Mouse (Mus musculus): ENCODE results near the gene Bsg. TPM values are rescaled to one million over a fixed set of nuclear protein-coding genes. Genes with fewer than 3 reads are reported as not detected.
"Not testable (repeated sequence)": the region's sequence is repeated elsewhere in the genome, so short reads cannot be mapped to it uniquely, and the experiment has no call there.

Gene Bsg
- polyA plus RNA-seq, 2 experiments, result 579 to 809 TPM

GRCm38 (mm10) chr10:79754856-79755516, 50.7 kb downstream of the Bsg start, which contains the start of gene Fgf22:
TSS of gene Fgf22 (plus strand) at chr10:79755076.
- Histone ChIP-seq H3K4me3 (ENCODE audit: insufficient read depth in 1 of 2, low read depth in 2 of 2, low read length in 2 of 2) (no peak within 1 kb of the TSS), H3K4me2 (ENCODE audit: low read depth) (peak within 1 kb of the TSS; percentile 35), H3K27me3 (ENCODE audit: control insufficient read depth, insufficient read depth, low read length) (no peaks in the 10 kb centered on the region), H3K4me1 (replicated peaks; ENCODE audit: control insufficient read depth in 2 of 2, insufficient read depth in 2 of 2, low read length in 1 of 2) (peaks cover 0 to 2% of the 10 kb centered on the region in 2 experiments; a peak in 1 of 4 replicates), H3K9me3 (ENCODE audit: control insufficient read depth, low read length) (no peaks in the 10 kb centered on the region), H3K36me3 (replicated peaks; ENCODE audit: control insufficient read depth, insufficient read depth, low read depth) (peaks cover 11% of the 10 kb centered on the region), H3K27ac (no peak within 1 kb of the TSS), H3K9ac (replicated peaks) (no peak within 1 kb of the TSS)
- peak in 2 of 3 experiments; percentile 36 to 43 for DNase-seq (ENCODE audit: low read depth in 3 of 3, low spot score in 3 of 3)
- TF ChIP-seq EP300 (IDR thresholded peaks at IDR 0.05; ENCODE audit: low read depth) (no peak), CTCF (IDR thresholded peaks at IDR 0.05; ENCODE audit: low read depth) (no peak)
- WGBS (ENCODE audit: insufficient replicate concordance), result 5% methylated on average over 36 of the region's 36 CpGs
- peak; percentile 77 for ATAC-seq (ENCODE audit: insufficient read depth)

- no peak for ATAC-seq (ENCODE audit: insufficient read depth)
- no peak for TF ChIP-seq CTCF (IDR thresholded peaks at IDR 0.05; ENCODE audit: low read depth)
- no peak for TF ChIP-seq EP300 (IDR thresholded peaks at IDR 0.05; ENCODE audit: low read depth)
- 70% methylated on average over 3 of the region's 3 CpGs for WGBS (ENCODE audit: insufficient replicate concordance)
- no peak for DNase-seq (ENCODE audit: low read depth in 3 of 3, low spot score in 3 of 3)
- Histone ChIP-seq H3K4me2 (ENCODE audit: low read depth) (no peak overlapping the region), H3K4me3 (ENCODE audit: insufficient read depth in 1 of 2, low read depth in 2 of 2, low read length in 2 of 2) (no peak overlapping the region), H3K27me3 (ENCODE audit: control insufficient read depth, insufficient read depth, low read length) (no peaks in the 10 kb centered on the region), H3K4me1 (replicated peaks; ENCODE audit: control insufficient read depth in 2 of 2, insufficient read depth in 2 of 2, low read length in 1 of 2) (peaks cover 0 to 2% of the 10 kb centered on the region in 2 experiments; a peak in 1 of 4 replicates), H3K9me3 (ENCODE audit: control insufficient read depth, low read length) (no peaks in the 10 kb centered on the region), H3K27ac (no peak overlapping the region), H3K36me3 (replicated peaks; ENCODE audit: control insufficient read depth, insufficient read depth, low read depth) (peaks cover 17% of the 10 kb centered on the region), H3K9ac (replicated peaks) (no peak overlapping the region)
Observed at GRCm38 (mm10) chr10:79755854-79756253, 51.6 kb downstream of the Bsg start.

- WGBS (ENCODE audit: insufficient replicate concordance), result 82% methylated on average over 24 of the region's 24 CpGs
- Histone ChIP-seq H3K36me3 (replicated peaks; ENCODE audit: control insufficient read depth, insufficient read depth, low read depth) (peaks cover 25% of the 10 kb centered on the region), H3K27me3 (ENCODE audit: control insufficient read depth, insufficient read depth, low read length) (no peaks in the 10 kb centered on the region), H3K9ac (replicated peaks) (no peak overlapping the region), H3K4me3 (ENCODE audit: insufficient read depth in 1 of 2, low read depth in 2 of 2, low read length in 2 of 2) (no peak overlapping the region), H3K4me1 (replicated peaks; ENCODE audit: control insufficient read depth in 2 of 2, insufficient read depth in 2 of 2, low read length in 1 of 2) (peaks cover 0 to 2% of the 10 kb centered on the region in 2 experiments; a peak in 1 of 4 replicates), H3K27ac (no peak overlapping the region), H3K9me3 (ENCODE audit: control insufficient read depth, low read length) (no peaks in the 10 kb centered on the region), H3K4me2 (ENCODE audit: low read depth) (no peak overlapping the region)
- ATAC-seq (ENCODE audit: insufficient read depth) (no peak), DNase-seq (ENCODE audit: low read depth in 3 of 3, low spot score in 3 of 3) (no peak)
- TF ChIP-seq CTCF (IDR thresholded peaks at IDR 0.05; ENCODE audit: low read depth), result no peak
- TF ChIP-seq EP300 (IDR thresholded peaks at IDR 0.05; ENCODE audit: low read depth), result no peak
Observed at GRCm38 (mm10) chr10:79756660-79757059, 52.4 kb downstream of the Bsg start.

- not testable (repeated sequence) for H3K9ac ChIP-seq (replicated peaks); H3K4me2 ChIP-seq (ENCODE audit: low read depth); H3K27me3 ChIP-seq (ENCODE audit: control insufficient read depth, insufficient read depth, low read length); ATAC-seq (ENCODE audit: insufficient read depth); DNase-seq (ENCODE audit: low read depth in 3 of 3, low spot score in 3 of 3); H3K4me1 ChIP-seq (replicated peaks; ENCODE audit: control insufficient read depth in 2 of 2, insufficient read depth in 2 of 2, low read length in 1 of 2); H3K9me3 ChIP-seq (ENCODE audit: control insufficient read depth, low read length); H3K27ac ChIP-seq; H3K4me3 ChIP-seq (ENCODE audit: insufficient read depth in 1 of 2, low read depth in 2 of 2, low read length in 2 of 2)
- peaks cover 31% of the 10 kb centered on the region for H3K36me3 ChIP-seq (replicated peaks; ENCODE audit: control insufficient read depth, insufficient read depth, low read depth)
- 68% methylated on average over 1 of the region's 1 CpGs for WGBS (ENCODE audit: insufficient replicate concordance)
Observed at GRCm38 (mm10) chr10:79759675-79760074, 55.4 kb downstream of the Bsg start.

GRCm38 (mm10) chr10:79760603-79761143, 56.4 kb downstream of the Bsg start:
- Histone ChIP-seq H3K27me3 (ENCODE audit: control insufficient read depth, insufficient read depth, low read length) (no peaks in the 10 kb centered on the region), H3K4me1 (replicated peaks; ENCODE audit: control insufficient read depth in 2 of 2, insufficient read depth in 2 of 2, low read length in 1 of 2) (peaks cover 4 to 5% of the 10 kb centered on the region in 2 experiments; a peak in 3 of 4 replicates), H3K27ac (no peak overlapping the region), H3K4me3 (ENCODE audit: insufficient read depth in 1 of 2, low read depth in 2 of 2, low read length in 2 of 2) (no peak overlapping the region), H3K9ac (replicated peaks) (no peak overlapping the region), H3K4me2 (ENCODE audit: low read depth) (no peak overlapping the region), H3K36me3 (replicated peaks; ENCODE audit: control insufficient read depth, insufficient read depth, low read depth) (peaks cover 31% of the 10 kb centered on the region), H3K9me3 (ENCODE audit: control insufficient read depth, low read length) (no peaks in the 10 kb centered on the region)
- no peak for DNase-seq (ENCODE audit: low read depth in 3 of 3, low spot score in 3 of 3)
- TF ChIP-seq EP300 (IDR thresholded peaks at IDR 0.05; ENCODE audit: low read depth) (no peak), CTCF (IDR thresholded peaks at IDR 0.05; ENCODE audit: low read depth) (no peak)
- 86% methylated on average over 11 of the region's 11 CpGs for WGBS (ENCODE audit: insufficient replicate concordance)
- no peak for ATAC-seq (ENCODE audit: insufficient read depth)

Other genes starting within 250 kb of the Bsg start
- not detected in 2 replicates for gene Vmn2r83, start 235.8 kb upstream of the Bsg start, polyA plus RNA-seq (2012; rRNA removed)
- not detected in 2 replicates for gene Vmn2r83, start 235.8 kb upstream of the Bsg start, polyA plus RNA-seq (2014; fragmentation: Nextera tagmentation; extraction: Ambion mirVana)
- 10.0 and 11.3 TPM in 2 replicates for gene Plpp2, start 170.7 kb upstream of the Bsg start, polyA plus RNA-seq (2012; rRNA removed)
- gene Plpp2, start 170.7 kb upstream of the Bsg start, polyA plus RNA-seq (2014; fragmentation: Nextera tagmentation; extraction: Ambion mirVana), result 19.0 and 20.7 TPM in 2 replicates
- gene Mier2, start 149.3 kb upstream of the Bsg start, polyA plus RNA-seq (2012; rRNA removed), result 16.4 and 19.6 TPM in 2 replicates
- 5.2 and 7.6 TPM in 2 replicates for gene Mier2, start 149.3 kb upstream of the Bsg start, polyA plus RNA-seq (2014; fragmentation: Nextera tagmentation; extraction: Ambion mirVana)
- not detected in 2 replicates for gene Theg, start 117.2 kb upstream of the Bsg start, polyA plus RNA-seq (2012; rRNA removed)
- gene Theg, start 117.2 kb upstream of the Bsg start, polyA plus RNA-seq (2014; fragmentation: Nextera tagmentation; extraction: Ambion mirVana), result not detected in 2 replicates
- 0.01 and 0.03 TPM in 2 replicates for gene C2cd4c, start 90.5 kb upstream of the Bsg start, polyA plus RNA-seq (2012; rRNA removed)
- gene C2cd4c, start 90.5 kb upstream of the Bsg start, polyA plus RNA-seq (2014; fragmentation: Nextera tagmentation; extraction: Ambion mirVana), result not detected in 2 replicates
- 0.17 TPM in 2 replicates for gene Shc2, start 66.6 kb upstream of the Bsg start, polyA plus RNA-seq (2012; rRNA removed)
- 0.05 TPM in 1 of 2 replicates, not detected in the other for gene Shc2, start 66.6 kb upstream of the Bsg start, polyA plus RNA-seq (2014; fragmentation: Nextera tagmentation; extraction: Ambion mirVana)
- gene Odf3l2, start 58.8 kb upstream of the Bsg start, polyA plus RNA-seq (2012; rRNA removed), result not detected in 2 replicates
- gene Odf3l2, start 58.8 kb upstream of the Bsg start, polyA plus RNA-seq (2014; fragmentation: Nextera tagmentation; extraction: Ambion mirVana), result not detected in 2 replicates
- gene Madcam1, start 39.9 kb upstream of the Bsg start, polyA plus RNA-seq (2012; rRNA removed), result 0.05 and 0.10 TPM in 2 replicates
- gene Madcam1, start 39.9 kb upstream of the Bsg start, polyA plus RNA-seq (2014; fragmentation: Nextera tagmentation; extraction: Ambion mirVana), result 0.20 and 0.45 TPM in 2 replicates
- 14.3 and 18.7 TPM in 2 replicates for gene Tpgs1, start 35.1 kb upstream of the Bsg start, polyA plus RNA-seq (2012; rRNA removed)
- gene Tpgs1, start 35.1 kb upstream of the Bsg start, polyA plus RNA-seq (2014; fragmentation: Nextera tagmentation; extraction: Ambion mirVana), result 24.5 and 25.7 TPM in 2 replicates
- gene Cdc34, start 22.3 kb upstream of the Bsg start, polyA plus RNA-seq (2012; rRNA removed), result 106 and 127 TPM in 2 replicates
- 115 and 124 TPM in 2 replicates for gene Cdc34, start 22.3 kb upstream of the Bsg start, polyA plus RNA-seq (2014; fragmentation: Nextera tagmentation; extraction: Ambion mirVana)
- gene Gzmm, start 15.5 kb upstream of the Bsg start, polyA plus RNA-seq (2012; rRNA removed), result 0.13 TPM in 2 replicates
- gene Gzmm, start 15.5 kb upstream of the Bsg start, polyA plus RNA-seq (2014; fragmentation: Nextera tagmentation; extraction: Ambion mirVana), result not detected in 2 replicates
- 0.09 and 0.17 TPM in 2 replicates for gene Hcn2, start 12.1 kb downstream of the Bsg start, polyA plus RNA-seq (2012; rRNA removed)
- not detected in 2 replicates for gene Hcn2, start 12.1 kb downstream of the Bsg start, polyA plus RNA-seq (2014; fragmentation: Nextera tagmentation; extraction: Ambion mirVana)
- gene Polrmt, start 42.1 kb downstream of the Bsg start, polyA plus RNA-seq (2012; rRNA removed), result 17.4 and 17.9 TPM in 2 replicates
- 10.1 and 13.3 TPM in 2 replicates for gene Polrmt, start 42.1 kb downstream of the Bsg start, polyA plus RNA-seq (2014; fragmentation: Nextera tagmentation; extraction: Ambion mirVana)
- not detected in 2 replicates for gene Fgf22, start 50.6 kb downstream of the Bsg start, polyA plus RNA-seq (2012; rRNA removed)
- not detected in 2 replicates for gene Fgf22, start 50.6 kb downstream of the Bsg start, polyA plus RNA-seq (2014; fragmentation: Nextera tagmentation; extraction: Ambion mirVana)
- gene Rnf126, start 62.5 kb downstream of the Bsg start, polyA plus RNA-seq (2012; rRNA removed), result 46.4 and 51.3 TPM in 2 replicates
- gene Rnf126, start 62.5 kb downstream of the Bsg start, polyA plus RNA-seq (2014; fragmentation: Nextera tagmentation; extraction: Ambion mirVana), result 27.7 and 33.7 TPM in 2 replicates
- gene Fstl3, start 72.8 kb downstream of the Bsg start, polyA plus RNA-seq (2012; rRNA removed), result 0.54 and 0.56 TPM in 2 replicates
- gene Fstl3, start 72.8 kb downstream of the Bsg start, polyA plus RNA-seq (2014; fragmentation: Nextera tagmentation; extraction: Ambion mirVana), result 0.18 and 0.23 TPM in 2 replicates
- 1.6 TPM in 2 replicates for gene Prss57, start 86.5 kb downstream of the Bsg start, polyA plus RNA-seq (2012; rRNA removed)
- gene Prss57, start 86.5 kb downstream of the Bsg start, polyA plus RNA-seq (2014; fragmentation: Nextera tagmentation; extraction: Ambion mirVana), result 3.2 and 4.9 TPM in 2 replicates
- gene Palm, start 89.1 kb downstream of the Bsg start, polyA plus RNA-seq (2012; rRNA removed), result 3.4 and 3.5 TPM in 2 replicates
- 4.0 and 4.1 TPM in 2 replicates for gene Palm, start 89.1 kb downstream of the Bsg start, polyA plus RNA-seq (2014; fragmentation: Nextera tagmentation; extraction: Ambion mirVana)
- 0.13 and 0.18 TPM in 2 replicates for gene Misp, start 116.5 kb downstream of the Bsg start, polyA plus RNA-seq (2012; rRNA removed)
- 0.41 TPM in 1 of 2 replicates, not detected in the other for gene Misp, start 116.5 kb downstream of the Bsg start, polyA plus RNA-seq (2014; fragmentation: Nextera tagmentation; extraction: Ambion mirVana)
- 118 and 126 TPM in 2 replicates for gene Ptbp1, start 149.9 kb downstream of the Bsg start, polyA plus RNA-seq (2012; rRNA removed)
- 84.5 and 99.8 TPM in 2 replicates for gene Ptbp1, start 149.9 kb downstream of the Bsg start, polyA plus RNA-seq (2014; fragmentation: Nextera tagmentation; extraction: Ambion mirVana)
- gene Prtn3, start 170.0 kb downstream of the Bsg start, polyA plus RNA-seq (2012; rRNA removed), result 133 and 152 TPM in 2 replicates
- gene Prtn3, start 170.0 kb downstream of the Bsg start, polyA plus RNA-seq (2014; fragmentation: Nextera tagmentation; extraction: Ambion mirVana), result 86.8 and 132 TPM in 2 replicates
- gene Plppr3, start 170.1 kb downstream of the Bsg start, polyA plus RNA-seq (2012; rRNA removed), result 6.7 and 7.0 TPM in 2 replicates
- gene Plppr3, start 170.1 kb downstream of the Bsg start, polyA plus RNA-seq (2014; fragmentation: Nextera tagmentation; extraction: Ambion mirVana), result 2.8 and 3.0 TPM in 2 replicates
- 52.2 and 61.9 TPM in 2 replicates for gene Elane, start 181.8 kb downstream of the Bsg start, polyA plus RNA-seq (2012; rRNA removed)
- 116 and 151 TPM in 2 replicates for gene Elane, start 181.8 kb downstream of the Bsg start, polyA plus RNA-seq (2014; fragmentation: Nextera tagmentation; extraction: Ambion mirVana)
- gene Cfd, start 186.4 kb downstream of the Bsg start, polyA plus RNA-seq (2012; rRNA removed), result 0.14 and 0.29 TPM in 2 replicates
- gene Cfd, start 186.4 kb downstream of the Bsg start, polyA plus RNA-seq (2014; fragmentation: Nextera tagmentation; extraction: Ambion mirVana), result not detected in 2 replicates
- 13.3 and 14.3 TPM in 2 replicates for gene Med16, start 204.4 kb downstream of the Bsg start, polyA plus RNA-seq (2012; rRNA removed)
- gene Med16, start 204.4 kb downstream of the Bsg start, polyA plus RNA-seq (2014; fragmentation: Nextera tagmentation; extraction: Ambion mirVana), result 10.0 and 12.0 TPM in 2 replicates
- gene Gm26602, start 206.4 kb downstream of the Bsg start, polyA plus RNA-seq (2012; rRNA removed), result not detected in 2 replicates
- not detected in 2 replicates for gene Gm26602, start 206.4 kb downstream of the Bsg start, polyA plus RNA-seq (2014; fragmentation: Nextera tagmentation; extraction: Ambion mirVana)
- 0.17 and 0.30 TPM in 2 replicates for gene Kiss1r, start 212.5 kb downstream of the Bsg start, polyA plus RNA-seq (2012; rRNA removed)
- gene Kiss1r, start 212.5 kb downstream of the Bsg start, polyA plus RNA-seq (2014; fragmentation: Nextera tagmentation; extraction: Ambion mirVana), result 0.11 TPM in 1 of 2 replicates, not detected in the other
- gene R3hdm4, start 216.7 kb downstream of the Bsg start, polyA plus RNA-seq (2012; rRNA removed), result 34.7 and 41.4 TPM in 2 replicates
- gene R3hdm4, start 216.7 kb downstream of the Bsg start, polyA plus RNA-seq (2014; fragmentation: Nextera tagmentation; extraction: Ambion mirVana), result 38.5 and 46.0 TPM in 2 replicates
- gene Arid3a, start 222.6 kb downstream of the Bsg start, polyA plus RNA-seq (2012; rRNA removed), result 5.5 and 6.4 TPM in 2 replicates
- 3.4 and 3.9 TPM in 2 replicates for gene Arid3a, start 222.6 kb downstream of the Bsg start, polyA plus RNA-seq (2014; fragmentation: Nextera tagmentation; extraction: Ambion mirVana)